Mouse (Mus musculus): ENCODE measurements around the gene Spsb4. TPM values are rescaled to one million over a fixed set of nuclear protein-coding genes. Genes with fewer than 3 reads are reported as not detected.
A peak's percentile ranks its signal among the peaks of the same experiment; 100 is the strongest.

Gene Spsb4
- total and polyA plus RNA-seq, 2 experiments from 2014 or later = 31.8 to 36.4 TPM

DNA sequence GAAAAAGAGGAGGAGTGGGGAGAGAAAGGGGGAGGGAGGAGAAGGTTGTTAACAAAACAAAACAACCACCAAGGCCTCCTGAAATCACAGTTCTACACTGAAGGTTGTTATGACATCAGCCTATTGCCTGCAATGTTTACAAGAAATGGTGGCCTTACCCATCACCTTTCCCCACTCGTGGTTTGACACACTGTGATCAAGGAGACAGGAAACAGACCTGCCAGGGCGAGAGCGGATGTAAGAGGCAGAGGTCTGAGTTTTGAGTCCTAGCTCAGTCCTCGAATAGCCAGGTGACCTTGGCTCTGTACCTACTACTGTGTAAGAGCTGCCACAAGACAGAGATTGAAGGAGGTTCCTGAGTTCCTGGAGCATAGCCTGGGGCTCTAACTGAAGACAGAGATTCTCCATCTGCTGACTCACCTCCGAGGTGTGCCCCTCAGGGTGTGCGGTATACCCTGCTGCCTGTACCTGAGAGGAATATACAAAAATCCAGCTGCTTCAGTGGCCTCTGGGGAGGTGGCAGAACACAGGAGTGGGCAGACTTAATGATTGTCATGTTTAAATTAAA is 61.3 kb downstream of the Spsb4 start:
- Histone ChIP-seq H3K4me3 (ENCODE audit: low read depth, low read length) (no peak overlapping the region), H3K4me2 (ENCODE audit: low read depth, low read length) (no peak overlapping the region), H3K9me3 (replicated peaks; ENCODE audit: control insufficient read depth, low read length) (no peaks in the 10 kb centered on the region), H3K9ac (replicated peaks; ENCODE audit: low read depth, low read length) (peak overlapping the region; percentile 37), H3K27me3 (ENCODE audit: control insufficient read depth, insufficient read depth, low read length) (no peaks in the 10 kb centered on the region), H3K4me1 (ENCODE audit: control insufficient read depth, insufficient read depth) (peaks cover 62% of the 10 kb centered on the region), H3K27ac (ENCODE audit: low read depth) (peak overlapping the region; percentile 95), H3K36me3 (replicated peaks; ENCODE audit: control insufficient read depth, insufficient read depth, low read length) (no peaks in the 10 kb centered on the region)
- TF ChIP-seq EP300 (IDR thresholded peaks at IDR 0.05; ENCODE audit: low read depth) (no peak), CTCF (IDR thresholded peaks at IDR 0.05; ENCODE audit: low read depth) (no peak)
- ATAC-seq (ENCODE audit: insufficient read depth, low read depth) (peak; percentile 3; the same call in 1 of the 2 replicates), DNase-seq (ENCODE audit: low spot score) (peak; percentile 45)
- WGBS = 28% methylated on average over 6 of the region's 6 CpGs

DNA sequence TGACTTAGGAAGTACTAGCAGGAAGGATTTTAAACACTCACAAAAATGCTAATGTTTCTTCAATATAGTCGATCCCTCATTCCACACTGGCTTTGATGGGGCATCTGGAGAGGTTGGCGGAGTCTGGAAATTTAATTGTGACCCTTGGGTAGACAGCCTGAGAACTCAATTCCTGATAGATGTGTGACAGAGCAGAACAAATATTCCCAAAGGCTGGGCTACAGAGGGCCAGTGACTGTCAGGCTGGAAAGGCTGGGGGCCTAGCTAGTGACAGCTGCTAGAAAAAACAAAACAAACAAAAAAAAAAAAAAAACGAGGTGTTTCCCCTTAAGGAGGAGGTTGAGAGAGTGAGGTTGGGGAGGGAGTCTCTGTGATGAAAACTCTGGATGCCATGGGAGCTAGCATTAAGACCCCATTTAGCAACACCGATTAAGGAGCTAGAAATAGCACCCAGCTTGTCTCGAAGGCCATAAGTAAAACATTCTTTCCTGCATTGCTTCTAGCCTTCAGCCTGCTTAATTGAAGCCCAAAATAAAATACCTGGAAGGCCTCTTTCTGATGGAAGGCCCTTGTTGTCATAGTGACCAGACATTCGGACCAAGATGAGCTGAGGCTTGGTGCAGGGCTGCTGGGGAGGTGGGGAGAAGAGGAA is 61.9 kb downstream of the Spsb4 start:
- Histone ChIP-seq H3K4me2 (ENCODE audit: low read depth, low read length) (no peak overlapping the region), H3K9ac (replicated peaks; ENCODE audit: low read depth, low read length) (peak overlapping the region; percentile 37; the same call in 1 of the 2 replicates), H3K9me3 (replicated peaks; ENCODE audit: control insufficient read depth, low read length) (no peaks in the 10 kb centered on the region), H3K36me3 (replicated peaks; ENCODE audit: control insufficient read depth, insufficient read depth, low read length) (no peaks in the 10 kb centered on the region), H3K27ac (ENCODE audit: low read depth) (peak overlapping the region; percentile 95), H3K4me3 (ENCODE audit: low read depth, low read length) (no peak overlapping the region), H3K4me1 (ENCODE audit: control insufficient read depth, insufficient read depth) (peaks cover 65% of the 10 kb centered on the region), H3K27me3 (ENCODE audit: control insufficient read depth, insufficient read depth, low read length) (no peaks in the 10 kb centered on the region)
- no peak for TF ChIP-seq EP300 (IDR thresholded peaks at IDR 0.05; ENCODE audit: low read depth)
- no peak for TF ChIP-seq CTCF (IDR thresholded peaks at IDR 0.05; ENCODE audit: low read depth)
- WGBS = 28% methylated on average over 6 of the region's 6 CpGs
- ATAC-seq (ENCODE audit: insufficient read depth, low read depth) = peak; percentile 51
- DNase-seq (ENCODE audit: low spot score) = peak; percentile 86

DNA sequence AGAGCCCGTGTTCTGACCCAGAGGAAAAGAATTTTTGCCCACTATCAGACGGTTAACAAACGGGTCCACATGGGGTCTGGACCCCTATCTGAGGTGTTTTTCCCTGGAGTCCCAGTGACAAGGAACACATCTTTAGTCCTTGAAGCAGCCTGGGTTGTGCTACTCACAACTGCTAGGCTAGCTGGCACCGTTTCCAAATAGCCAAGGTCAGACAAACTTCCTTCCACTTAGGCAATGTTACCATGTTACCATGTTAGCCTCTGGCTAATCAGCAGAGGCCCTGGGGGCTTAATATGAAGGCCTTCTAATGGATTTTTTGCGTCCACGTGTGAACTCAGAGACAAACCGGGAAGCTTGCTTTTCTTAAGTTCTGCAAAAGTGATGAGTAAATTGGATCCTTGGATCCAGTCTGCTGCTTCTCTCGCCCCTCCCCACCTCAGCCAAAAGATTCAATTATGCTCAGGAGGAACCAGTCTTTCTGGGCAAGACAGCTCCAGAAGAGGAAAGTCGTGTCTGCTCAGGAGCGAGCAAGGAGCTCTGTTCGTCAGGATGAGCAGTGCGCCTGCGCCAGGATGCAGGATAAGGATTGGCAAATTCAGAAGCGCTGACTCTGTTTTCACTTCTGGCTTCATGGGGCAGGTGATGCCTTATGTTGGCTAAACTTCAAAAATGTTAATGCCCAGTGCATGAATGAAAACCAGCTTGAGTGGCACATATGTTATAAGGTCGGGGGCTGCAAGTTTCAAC is 64.4 kb downstream of the Spsb4 start:
- no peak for ATAC-seq (ENCODE audit: insufficient read depth, low read depth)
- 55% methylated on average over 15 of the region's 15 CpGs for WGBS
- DNase-seq (ENCODE audit: low spot score) = no peak
- Histone ChIP-seq H3K36me3 (replicated peaks; ENCODE audit: control insufficient read depth, insufficient read depth, low read length) (no peaks in the 10 kb centered on the region), H3K9ac (replicated peaks; ENCODE audit: low read depth, low read length) (no peak overlapping the region; the same call in 1 of the 2 replicates), H3K9me3 (replicated peaks; ENCODE audit: control insufficient read depth, low read length) (no peaks in the 10 kb centered on the region), H3K4me1 (ENCODE audit: control insufficient read depth, insufficient read depth) (peaks cover 84% of the 10 kb centered on the region), H3K27ac (ENCODE audit: low read depth) (peak overlapping the region; percentile 95), H3K27me3 (ENCODE audit: control insufficient read depth, insufficient read depth, low read length) (no peaks in the 10 kb centered on the region), H3K4me3 (ENCODE audit: low read depth, low read length) (no peak overlapping the region), H3K4me2 (ENCODE audit: low read depth, low read length) (no peak overlapping the region)
- no peak for TF ChIP-seq CTCF (IDR thresholded peaks at IDR 0.05; ENCODE audit: low read depth)
- TF ChIP-seq EP300 (IDR thresholded peaks at IDR 0.05; ENCODE audit: low read depth) = no peak

DNA sequence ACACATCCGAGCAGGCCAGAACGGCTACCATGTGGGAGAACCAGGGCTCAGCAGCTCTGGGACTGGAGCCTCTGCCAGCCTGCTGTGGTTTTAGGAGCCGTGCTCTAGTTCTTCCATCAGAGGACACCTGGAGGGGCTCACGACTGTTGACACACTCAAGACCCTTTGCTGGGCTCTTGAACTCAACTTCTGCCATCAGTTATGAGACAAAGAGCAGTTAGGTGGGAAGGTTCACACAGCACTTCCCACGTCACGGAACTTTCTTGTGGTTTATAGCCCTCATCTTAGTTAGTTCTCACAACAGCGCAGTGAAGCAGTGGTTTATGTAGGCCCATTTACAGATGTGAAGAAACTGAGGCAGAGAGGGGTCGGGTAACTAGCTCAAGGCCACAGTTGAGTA is 65.2 kb downstream of the Spsb4 start:
- DNase-seq (ENCODE audit: low spot score) (no peak), ATAC-seq (ENCODE audit: insufficient read depth, low read depth) (no peak)
- TF ChIP-seq EP300 (IDR thresholded peaks at IDR 0.05; ENCODE audit: low read depth) = no peak
- TF ChIP-seq CTCF (IDR thresholded peaks at IDR 0.05; ENCODE audit: low read depth) = no peak
- no peaks in the 10 kb centered on the region for H3K27me3 ChIP-seq (ENCODE audit: control insufficient read depth, insufficient read depth, low read length)
- H3K4me1 ChIP-seq (ENCODE audit: control insufficient read depth, insufficient read depth) = peaks cover 84% of the 10 kb centered on the region
- H3K9me3 ChIP-seq (replicated peaks; ENCODE audit: control insufficient read depth, low read length) = no peaks in the 10 kb centered on the region
- H3K27ac ChIP-seq (ENCODE audit: low read depth) = peak overlapping the region; percentile 95
- peak overlapping the region; percentile 50 for H3K9ac ChIP-seq (replicated peaks; ENCODE audit: low read depth, low read length)
- 53% methylated on average over 8 of the region's 8 CpGs for whole genome bisulfite sequencing
- H3K36me3 ChIP-seq (replicated peaks; ENCODE audit: control insufficient read depth, insufficient read depth, low read length) = no peaks in the 10 kb centered on the region
- no peak overlapping the region for H3K4me3 ChIP-seq (ENCODE audit: low read depth, low read length)
- no peak overlapping the region for H3K4me2 ChIP-seq (ENCODE audit: low read depth, low read length)

DNA sequence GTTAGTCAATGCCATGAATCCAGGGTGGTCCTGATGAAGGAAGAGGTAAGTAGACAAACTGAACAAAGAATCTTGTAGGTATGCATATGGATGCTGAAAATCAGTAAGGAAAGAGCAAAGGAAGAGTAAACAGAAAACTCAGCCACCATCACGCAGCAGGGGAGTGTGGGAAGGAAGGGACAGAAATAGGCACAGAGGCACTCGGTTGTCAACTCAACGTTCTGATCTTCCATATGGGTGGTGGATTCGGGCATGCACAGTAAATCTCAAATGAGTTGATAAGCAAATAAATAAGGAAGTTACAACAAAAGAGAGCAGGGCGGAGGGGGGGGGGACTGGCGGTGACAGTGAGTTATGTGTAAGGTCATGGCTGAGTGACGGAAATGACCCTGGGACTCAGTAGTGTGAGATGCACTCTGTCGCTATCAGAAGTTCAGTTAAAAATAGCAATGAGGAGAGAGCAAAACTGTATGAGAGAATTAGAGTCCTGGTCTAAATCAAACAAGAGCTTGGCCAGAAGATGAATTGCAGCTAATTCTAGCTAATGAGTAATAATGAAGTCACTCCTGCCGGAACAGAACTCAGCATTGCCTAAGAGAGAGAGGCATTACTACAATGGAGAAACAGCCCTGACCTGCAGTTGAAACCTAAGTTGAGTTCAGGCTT is 66.2 kb downstream of the Spsb4 start:
- peak overlapping the region; percentile 95 for H3K27ac ChIP-seq (ENCODE audit: low read depth)
- peak overlapping the region; percentile 50 for H3K9ac ChIP-seq (replicated peaks; ENCODE audit: low read depth, low read length)
- no peaks in the 10 kb centered on the region for H3K36me3 ChIP-seq (replicated peaks; ENCODE audit: control insufficient read depth, insufficient read depth, low read length)
- H3K4me3 ChIP-seq (ENCODE audit: low read depth, low read length) = no peak overlapping the region
- 8% methylated on average over 9 of the region's 9 CpGs for WGBS
- H3K9me3 ChIP-seq (replicated peaks; ENCODE audit: control insufficient read depth, low read length) = no peaks in the 10 kb centered on the region
- no peaks in the 10 kb centered on the region for H3K27me3 ChIP-seq (ENCODE audit: control insufficient read depth, insufficient read depth, low read length)
- peaks cover 74% of the 10 kb centered on the region for H3K4me1 ChIP-seq (ENCODE audit: control insufficient read depth, insufficient read depth)
- no peak overlapping the region for H3K4me2 ChIP-seq (ENCODE audit: low read depth, low read length)
- ATAC-seq (ENCODE audit: insufficient read depth, low read depth) (peak; percentile 81), DNase-seq (ENCODE audit: low spot score) (peak; percentile 90)
- no peak for TF ChIP-seq CTCF (IDR thresholded peaks at IDR 0.05; ENCODE audit: low read depth)
- TF ChIP-seq EP300 (IDR thresholded peaks at IDR 0.05; ENCODE audit: low read depth) = no peak

Measured in heart, postnatal 0 days (tissue).